Comparison of ENCODE assay signal across 8 mouse cellular contexts in genomic region chr3:101603194-101603593, GRCm38 (mm10). TPM values are rescaled to one million over a fixed set of nuclear protein-coding genes. Genes with fewer than 3 reads are reported as not detected.
DNase-seq lines count a peak whose midpoint lies in the region; ATAC-seq lines count a peak whose summit lies in the region.

No protein-coding gene starts in this region.

- no peaks in the 10 kb centered on the region for H3K9me3 ChIP-seq in liver, embryonic 11.5 days (ENCODE audit: control insufficient read depth, low read length)

- peaks cover 58% of the 10 kb centered on the region for H3K4me1 ChIP-seq in liver, embryonic 11.5 days (replicated peaks; ENCODE audit: control insufficient read depth, insufficient read depth, low read length)

- H3K4me3 ChIP-seq in liver, embryonic 11.5 days (ENCODE audit: low read depth, low read length): peak overlapping the region; percentile 91

- ATAC-seq in cerebellum, adult (ENCODE audit: insufficient number of reproducible peaks, low FRiP score, low TSS enrichment): no peak
- ATAC-seq in liver, embryonic 11.5 days (replicated peaks; ENCODE audit: low FRiP score): no peak

- no peaks in the 10 kb centered on the region for H3K27me3 ChIP-seq in liver, embryonic 11.5 days (replicated peaks; ENCODE audit: control insufficient read depth, insufficient read depth, low read length)

- WGBS in liver, embryonic 11.5 days: 43% methylated on average over 7 of the region's 7 CpGs

- peak overlapping the region; percentile 96 for H3K9ac ChIP-seq in liver, embryonic 11.5 days (ENCODE audit: low read depth, low read length)

- no peaks in the 10 kb centered on the region for H3K36me3 ChIP-seq in liver, embryonic 11.5 days (ENCODE audit: control insufficient read depth, insufficient read depth, low read length)

- peak overlapping the region; percentile 99 for H3K4me2 ChIP-seq in liver, embryonic 11.5 days

- DNase-seq in cerebellum, adult 9-10 months: peak; percentile 65
- peak; percentile 15 for DNase-seq in thymus, postnatal 14 days
- DNase-seq in thymus, postnatal 4 days: no peak
- DNase-seq in liver, embryonic 11.5 days (ENCODE audit: low spot score): no peak
- DNase-seq in layer of hippocampus, postnatal 10 days (ENCODE audit: low spot score in 2 of 2): no peak
- no peak for DNase-seq in cerebellum, postnatal 10 days
- no peak for DNase-seq in gastrocnemius, adult 8-10 months (ENCODE audit: low spot score in 2 of 2)

- H3K27ac ChIP-seq in liver, embryonic 11.5 days (ENCODE audit: low read depth, low read length): peak overlapping the region; percentile 98; the same call in 1 of the 2 replicates

RNA-seq across cellular contexts. Expression of gene Atp1a1, which starts 1.3 kb away (rescaled TPM):
- polyA plus RNA-seq in liver, embryonic 11.5 days (2014; fragmentation: Nextera tagmentation; extraction: Ambion mirVana): 127 and 136 TPM in 2 replicates
- 100 to 1,000 TPM; 367 to 390 TPM for total RNA-seq in layer of hippocampus, postnatal 10 days (2021)
- total RNA-seq in gastrocnemius, adult 8-10 months (2022): 10 to 100 TPM; 75.7 to 99.5 (median 84.9) TPM

Comparison
In these comparisons a context has a peak if more than half of its experiments do, and no peak if none do; other contexts are left out.
1. DNase-seq: peak in cerebellum, adult 9-10 months (single experiment) and thymus, postnatal 14 days (single experiment); none in thymus, postnatal 4 days (single experiment), liver, embryonic 11.5 days (single experiment), layer of hippocampus, postnatal 10 days (0 of 2), cerebellum, postnatal 10 days (0 of 2) and gastrocnemius, adult 8-10 months (0 of 2).